Mouse (Mus musculus) Muller cell, postnatal 12 days (primary cell): ENCODE measurements at regions not wholly inside any gene's neighbourhood (a gene's known extent, or its start where the extent isn't known, plus 50 kb on each side); places are given as distances from the start of the nearest gene placed in this dataset.

Experiments used
- DNase-seq: peaks from one replicate; pipeline ENCODE4 v3.0.0-alpha.2; 2015; ENCODE audit errors: inconsistent ontology term

DNA sequence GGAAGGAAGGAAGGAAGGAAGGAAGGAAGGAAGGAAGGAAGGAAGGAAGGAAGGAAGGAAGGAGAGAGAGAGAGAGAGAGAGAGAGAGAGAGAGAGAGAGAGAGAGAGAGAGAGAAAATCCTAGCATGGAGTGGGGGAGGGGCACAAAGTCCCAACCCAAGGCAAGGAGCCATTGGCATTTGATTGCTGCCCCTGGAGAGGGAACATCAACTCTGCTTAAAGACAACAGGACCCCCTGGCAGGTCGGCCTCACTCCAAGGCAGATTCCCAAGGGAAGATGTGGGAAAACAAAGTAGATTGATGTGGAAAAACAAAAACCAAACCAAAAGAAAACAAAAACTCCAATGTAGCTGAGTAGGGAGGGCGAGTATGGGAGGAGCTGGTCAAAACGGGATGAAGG, 49.9 kb upstream of the Fzd10 start:
- DNase-seq: no peak

DNA sequence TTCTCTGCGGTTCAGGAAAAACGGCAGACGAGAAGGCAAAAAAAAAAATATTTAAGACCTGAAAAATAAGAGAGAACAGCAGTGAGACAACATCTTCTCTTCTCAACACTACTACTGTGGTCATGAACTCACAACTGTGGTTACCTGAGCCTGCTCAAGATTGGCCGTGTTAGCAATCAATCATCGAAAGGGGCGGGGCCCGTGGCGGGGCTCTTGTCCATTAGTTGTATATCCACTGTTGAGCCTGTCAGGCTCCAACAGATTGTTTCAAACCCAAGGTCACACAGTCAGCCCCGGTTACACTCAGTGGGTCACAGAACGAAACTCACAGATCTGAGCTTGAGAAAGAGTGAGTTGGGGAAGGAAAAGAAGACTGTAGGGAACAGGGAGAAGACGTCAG, 50.8 kb upstream of the Fzd10 start:
- no peak for DNase-seq

DNA sequence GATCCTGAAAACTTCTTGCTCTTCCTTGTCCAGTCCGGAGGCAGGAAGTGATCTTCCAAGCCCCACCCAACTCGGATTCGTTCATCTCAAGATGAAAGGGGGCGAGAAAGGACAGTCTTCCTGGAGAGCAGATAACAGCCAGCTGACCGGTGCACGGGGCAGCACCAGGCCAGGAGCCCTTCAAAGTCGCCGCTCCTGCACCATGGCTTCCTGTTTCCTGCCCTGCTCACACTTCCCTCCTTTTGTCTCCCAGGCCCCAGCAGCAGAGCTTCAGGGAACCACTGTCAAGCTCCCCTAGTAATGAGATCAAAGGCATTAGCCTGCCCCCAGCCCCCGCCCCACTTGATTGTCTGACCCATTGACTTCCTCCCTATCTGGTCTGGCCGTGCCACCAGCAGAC, 58.6 kb upstream of the Fzd10 start:
- DNase-seq: no peak

DNA sequence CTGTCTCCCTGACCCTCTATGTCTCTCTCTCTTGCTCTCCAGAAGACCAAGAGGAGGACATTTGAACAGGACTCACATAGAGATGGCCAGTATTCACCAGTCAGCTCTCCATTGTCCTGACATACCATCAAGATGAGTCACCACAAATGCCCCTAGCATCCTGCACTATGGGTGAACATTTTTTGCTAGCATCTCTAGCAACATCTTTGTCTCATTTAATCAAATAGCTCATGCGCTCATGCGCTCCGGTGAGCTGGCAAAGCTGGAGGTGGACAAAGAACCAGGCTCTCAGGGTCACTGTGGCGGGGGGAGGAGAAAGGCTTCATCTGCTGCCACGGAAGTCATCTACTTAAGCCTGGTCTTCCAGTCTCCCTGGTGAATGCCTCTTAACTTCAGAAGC, 62.0 kb upstream of the Fzd10 start:
- peak; percentile 96 for DNase-seq

DNA sequence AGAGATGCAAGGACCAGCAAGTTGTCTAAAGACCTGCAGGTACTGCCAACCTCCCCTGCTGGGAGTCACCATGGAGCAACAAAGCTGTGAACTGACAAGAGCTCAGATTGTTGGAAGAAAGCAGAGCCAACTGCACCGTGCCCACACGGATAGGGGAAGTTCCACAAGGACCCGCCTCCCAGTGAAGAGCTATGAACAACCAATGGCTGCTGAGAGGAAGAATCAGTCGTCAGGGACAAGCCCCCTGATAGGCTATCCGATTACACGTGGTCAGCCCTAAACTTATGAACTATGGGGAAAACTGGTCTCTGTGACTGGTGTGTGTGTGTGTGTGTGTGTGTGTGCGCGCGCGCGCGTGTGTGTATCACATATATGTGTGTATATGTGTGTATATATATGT, 63.4 kb upstream of the Fzd10 start:
- DNase-seq: peak; percentile 21

DNA sequence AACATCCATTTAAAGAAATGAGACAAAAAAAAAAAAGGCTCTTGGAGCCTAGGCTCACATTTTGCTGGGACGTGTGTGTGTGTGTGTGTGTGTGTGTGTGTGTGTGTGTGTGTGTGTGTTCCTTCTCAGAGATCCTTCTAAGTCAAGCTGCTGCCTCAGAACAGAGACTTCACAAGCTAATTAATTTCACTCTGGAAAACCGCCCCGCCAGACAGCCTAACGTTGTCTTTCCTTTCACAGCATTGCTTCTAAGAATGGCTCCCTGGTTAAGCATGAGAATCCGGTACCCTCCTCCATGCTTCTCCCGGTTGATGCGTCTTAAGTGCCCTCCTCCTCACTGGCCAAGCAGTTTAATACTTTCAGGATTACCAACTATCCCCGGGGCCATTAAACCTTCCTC, 64.3 kb upstream of the Fzd10 start:
- DNase-seq: peak; percentile 14

DNA sequence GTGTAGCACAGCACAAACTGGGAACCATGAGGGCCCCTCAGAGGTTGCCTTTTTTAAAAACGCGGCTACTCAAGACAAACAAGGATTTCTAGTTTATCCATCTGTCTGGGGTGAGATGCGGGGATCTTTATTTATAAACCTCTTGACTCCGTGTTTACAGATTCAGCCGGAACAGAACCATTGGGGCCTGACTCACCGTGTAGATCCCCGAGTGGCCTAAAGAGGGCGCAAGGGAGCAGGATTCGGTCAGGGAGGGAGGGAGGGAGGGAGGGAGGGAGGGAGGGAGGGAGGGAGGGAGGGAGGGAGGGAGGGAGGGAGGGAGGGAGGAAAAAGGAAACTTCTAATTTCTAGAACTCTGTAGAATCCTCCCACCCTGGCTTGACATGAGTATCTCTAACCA, 73.4 kb upstream of the Fzd10 start:
- DNase-seq: no peak

DNA sequence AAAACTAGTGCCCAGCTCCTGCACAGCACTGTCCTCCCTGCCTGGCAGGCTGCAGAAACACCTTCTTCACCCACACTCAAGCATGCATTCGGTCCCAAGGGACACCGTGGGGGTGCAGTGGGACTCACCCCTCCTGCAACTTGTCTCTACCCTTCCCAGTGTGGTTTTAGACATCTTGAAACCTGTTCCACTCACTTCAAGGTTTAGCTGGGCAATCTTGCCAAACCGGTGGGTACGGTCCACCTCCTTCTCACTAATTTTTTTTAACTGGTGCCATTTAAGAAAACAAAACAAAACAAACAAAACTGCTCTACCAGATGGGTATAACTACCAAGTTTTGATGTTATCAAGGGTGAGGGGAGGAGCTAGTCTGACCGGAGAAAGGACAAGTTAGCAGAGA, 74.2 kb upstream of the Fzd10 start:
- no peak for DNase-seq

DNA sequence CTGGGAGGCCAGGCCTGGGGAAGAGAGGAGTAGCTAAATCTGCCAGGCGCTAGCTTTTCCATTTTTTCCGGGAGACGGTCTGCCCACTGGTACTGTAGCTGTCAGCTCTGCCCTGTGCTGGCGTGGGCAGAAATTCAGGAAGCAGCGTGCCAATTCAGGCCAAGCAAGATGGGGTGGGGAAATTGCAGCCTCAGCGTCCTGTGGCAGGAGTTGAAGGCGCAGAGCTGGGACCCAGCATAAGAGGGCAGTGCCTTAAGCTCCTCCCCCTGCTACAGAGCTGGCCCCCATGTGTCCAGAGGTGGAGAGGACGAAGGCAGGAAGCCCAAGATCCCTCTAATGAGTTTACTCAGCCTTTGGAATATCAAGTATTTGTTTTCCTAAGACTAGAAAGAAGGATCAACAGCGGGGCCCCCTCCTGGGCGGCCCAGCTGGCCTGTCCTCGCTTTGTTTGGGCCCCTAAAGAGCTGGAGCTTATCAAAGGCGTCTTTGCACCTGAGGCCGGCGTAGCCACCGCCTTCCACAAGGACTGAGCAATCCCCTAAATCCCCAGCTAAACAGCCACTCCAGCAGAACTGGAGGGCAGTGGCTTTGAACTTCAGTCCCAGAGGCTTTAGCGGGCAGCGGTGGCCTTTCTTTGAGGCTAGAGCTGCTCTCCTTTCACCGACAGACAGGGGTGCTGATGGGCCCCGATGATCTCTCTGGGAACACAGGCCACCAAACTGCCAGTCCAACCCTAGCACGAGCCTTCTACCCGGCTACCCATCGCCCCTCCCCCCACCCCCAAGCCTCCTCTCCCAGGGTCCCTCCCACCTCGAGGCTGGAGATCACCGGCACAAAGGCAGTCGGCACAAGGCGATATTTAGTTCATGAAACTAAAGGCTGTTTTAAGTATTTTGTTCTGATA, 76.0 kb upstream of the Fzd10 start:
- DNase-seq: peak; percentile 19

DNA sequence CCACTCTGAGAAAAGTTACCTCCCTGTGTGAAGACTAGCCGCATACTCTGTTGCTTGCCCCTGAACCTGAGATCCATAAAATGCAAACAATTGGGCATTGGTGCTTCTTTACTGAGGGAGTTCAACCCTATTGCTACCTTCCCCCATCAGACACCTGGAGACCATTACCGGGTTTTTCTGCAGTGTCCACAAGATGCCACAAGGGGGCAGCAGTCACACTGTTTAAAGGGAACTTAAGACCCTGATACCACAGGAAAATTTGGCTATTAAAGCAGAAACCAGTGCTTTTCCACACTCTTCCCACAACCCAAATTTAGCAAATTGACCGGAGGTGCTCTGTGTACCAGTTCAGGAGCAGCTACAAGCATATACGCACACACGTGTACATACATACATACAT, 78.0 kb upstream of the Fzd10 start:
- peak; percentile 45 for DNase-seq

DNA sequence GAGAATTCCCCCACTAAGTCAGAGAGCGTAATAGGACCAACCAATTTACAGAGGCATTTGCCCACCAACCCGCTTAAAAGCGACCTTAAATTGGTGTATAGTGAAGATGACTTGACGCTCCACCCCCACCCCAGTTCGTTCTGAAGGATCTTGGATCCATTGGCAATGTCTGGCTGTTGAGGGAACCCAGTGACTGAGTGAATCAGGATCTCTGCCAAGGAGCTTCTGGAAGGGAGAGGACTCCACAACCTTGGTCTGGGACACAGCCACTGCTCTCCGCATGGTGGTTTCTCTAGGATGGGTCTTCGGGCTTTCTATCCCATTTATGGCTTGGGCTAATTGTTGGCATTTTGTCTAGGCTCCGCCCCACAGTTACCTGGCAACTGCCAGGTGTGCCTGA, 83.3 kb upstream of the Fzd10 start:
- no peak for DNase-seq

DNA sequence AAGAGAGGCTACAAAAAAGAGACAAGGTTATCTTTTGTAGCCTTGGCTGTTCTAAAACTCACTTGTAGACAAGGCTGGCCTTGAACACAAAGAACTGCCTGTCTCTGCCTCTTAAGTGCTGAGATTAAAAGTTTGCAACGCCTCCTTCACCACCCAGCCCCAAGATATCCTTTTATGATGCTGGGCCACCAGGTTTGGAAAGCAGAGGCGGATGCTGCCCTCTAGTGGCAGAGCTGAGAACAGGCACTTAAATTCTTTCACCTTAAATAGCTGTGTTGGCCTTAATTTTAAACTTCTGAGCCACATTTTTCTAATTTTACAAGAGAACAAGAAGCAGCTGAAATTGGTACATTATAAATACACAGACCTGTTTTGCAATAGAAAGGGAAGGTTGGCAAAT, 82.5 kb upstream of the Tmem132d start:
- no peak for DNase-seq

DNA sequence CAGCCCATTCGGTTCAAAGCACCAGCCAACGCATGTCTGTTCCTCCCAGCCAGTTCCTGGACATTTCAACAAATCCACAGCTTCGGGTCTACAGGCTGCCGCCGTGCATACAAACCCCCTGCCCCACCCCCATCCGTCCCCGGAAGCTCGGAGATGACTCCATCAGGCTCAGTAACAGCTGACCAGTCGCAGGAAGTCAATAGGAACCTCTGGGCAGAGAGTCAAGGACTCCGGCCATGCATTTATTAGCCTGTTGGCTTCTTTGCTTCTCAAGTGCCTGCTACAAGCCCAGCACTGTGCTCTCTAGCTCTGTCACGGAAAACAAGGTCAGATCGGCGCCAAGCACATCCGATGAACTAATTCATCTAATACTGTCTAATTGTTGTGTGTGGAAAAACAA, 80.4 kb upstream of the Tmem132d start:
- DNase-seq: no peak

DNA sequence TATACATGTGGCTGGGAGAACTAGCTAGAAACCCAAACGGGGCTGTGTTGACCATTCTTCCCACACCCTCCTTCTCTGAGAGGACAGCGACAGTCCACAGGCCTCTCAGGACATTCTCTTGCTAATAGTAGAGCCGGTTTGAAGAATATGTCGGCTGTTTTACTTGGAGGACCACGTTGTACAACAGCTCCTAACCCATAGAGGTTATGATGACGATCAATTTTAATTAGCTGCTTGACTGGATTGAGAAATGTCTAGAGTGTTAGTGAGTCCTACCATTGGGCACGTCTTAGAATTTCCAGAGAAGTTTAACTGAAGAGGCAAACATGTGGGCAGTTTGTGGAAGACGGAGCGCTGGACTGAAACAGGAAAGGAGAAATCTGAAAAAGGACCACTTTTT, 79.7 kb upstream of the Tmem132d start:
- DNase-seq: no peak

DNA sequence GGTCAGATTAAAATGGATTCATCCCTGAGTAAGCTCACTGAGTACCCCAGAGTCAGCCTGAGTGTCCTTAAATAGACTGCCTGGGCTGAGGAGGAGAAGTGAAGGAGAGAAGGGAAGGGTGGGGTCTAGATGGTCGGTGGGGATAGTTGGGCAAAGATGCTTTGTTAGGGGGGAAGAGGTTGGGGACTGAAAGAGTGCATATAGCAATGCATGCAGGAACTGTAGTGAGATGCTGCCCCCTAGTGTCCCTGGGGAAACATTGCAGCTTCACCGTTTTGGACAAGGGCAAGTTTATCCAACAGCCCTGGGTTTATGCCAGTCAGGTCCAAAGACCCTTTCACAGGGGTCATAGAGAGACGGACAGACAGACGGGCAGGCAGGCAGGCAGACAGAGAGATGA, 71.6 kb upstream of the Tmem132d start:
- peak; percentile 10 for DNase-seq

DNA sequence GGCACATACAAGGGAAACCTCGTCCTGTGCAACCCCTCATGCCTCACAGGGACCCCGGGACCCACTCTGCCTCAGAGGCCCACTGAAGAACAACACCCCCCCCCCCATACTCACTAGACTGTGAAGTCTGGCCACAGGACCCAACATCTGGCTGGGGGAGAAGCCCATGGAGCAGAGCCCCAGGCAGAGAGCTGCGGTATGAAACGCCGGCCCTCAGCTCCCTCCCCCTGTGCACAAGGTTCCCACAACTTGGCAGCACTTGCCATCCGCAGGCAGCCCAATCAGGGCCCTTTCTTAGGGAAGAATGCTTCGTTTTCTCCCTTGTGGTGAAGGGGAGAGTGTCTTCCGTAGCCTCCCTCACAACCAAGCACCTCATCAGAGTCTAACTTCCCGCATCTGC, 66.6 kb upstream of the Tmem132d start:
- DNase-seq: no peak

DNA sequence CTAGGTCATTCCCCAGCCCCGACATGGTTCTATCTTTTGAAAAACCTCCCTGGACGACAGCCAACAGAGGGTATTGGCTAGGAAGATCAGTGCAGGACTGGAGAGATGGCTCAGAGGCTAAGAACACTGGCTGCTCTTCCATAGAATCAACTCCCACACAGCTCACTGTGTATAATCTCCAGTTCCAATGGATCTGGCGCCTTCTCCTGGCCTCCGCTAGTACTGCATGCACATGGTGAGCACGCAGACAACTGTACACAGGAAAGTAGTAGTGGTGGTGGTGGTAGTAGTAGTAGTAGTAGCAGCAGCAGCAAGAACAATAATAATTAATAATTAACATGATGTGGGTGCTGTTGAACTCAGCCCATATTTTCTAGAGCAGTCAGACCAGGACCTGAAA, 66.2 kb upstream of the Tmem132d start:
- DNase-seq: no peak

DNA sequence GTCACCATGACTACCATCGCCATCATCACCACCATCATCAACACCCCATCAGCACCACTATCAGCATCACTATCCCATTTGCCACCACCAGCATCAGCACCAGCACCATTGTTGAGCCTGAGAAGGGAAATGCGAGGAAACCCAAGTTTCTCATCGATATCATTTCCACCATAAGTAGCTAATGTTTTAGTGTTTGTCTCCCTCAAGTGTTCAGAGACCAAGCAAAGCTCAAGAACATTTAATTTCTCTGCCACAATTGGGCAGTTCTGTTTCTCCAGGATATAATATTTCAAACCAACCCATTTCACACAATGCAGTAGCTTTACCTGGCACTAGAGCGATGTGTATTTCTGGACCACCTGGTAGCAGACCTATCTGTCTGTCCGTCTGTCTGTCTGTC, 59.7 kb upstream of the Tmem132d start:
- no peak for DNase-seq

DNA sequence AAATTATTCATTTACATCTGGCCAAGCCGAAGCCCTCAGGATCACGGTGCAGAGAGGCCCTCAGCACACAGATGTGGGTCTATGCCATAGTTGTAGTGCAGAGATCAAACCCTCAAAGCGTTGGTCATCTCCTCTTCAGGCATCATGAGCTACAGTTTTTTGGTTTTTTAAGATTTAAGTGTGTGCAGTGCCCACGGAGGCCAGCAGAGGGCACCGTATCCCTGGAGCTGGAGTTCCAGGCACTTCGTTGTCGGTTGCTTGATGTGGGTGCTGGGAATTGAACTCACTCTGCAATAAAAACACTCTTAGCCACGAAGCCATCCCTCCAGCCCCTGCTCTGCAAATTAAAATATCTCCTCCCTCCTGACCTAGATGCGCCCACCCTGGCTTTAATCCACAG, 58.3 kb upstream of the Tmem132d start:
- no peak for DNase-seq

DNA sequence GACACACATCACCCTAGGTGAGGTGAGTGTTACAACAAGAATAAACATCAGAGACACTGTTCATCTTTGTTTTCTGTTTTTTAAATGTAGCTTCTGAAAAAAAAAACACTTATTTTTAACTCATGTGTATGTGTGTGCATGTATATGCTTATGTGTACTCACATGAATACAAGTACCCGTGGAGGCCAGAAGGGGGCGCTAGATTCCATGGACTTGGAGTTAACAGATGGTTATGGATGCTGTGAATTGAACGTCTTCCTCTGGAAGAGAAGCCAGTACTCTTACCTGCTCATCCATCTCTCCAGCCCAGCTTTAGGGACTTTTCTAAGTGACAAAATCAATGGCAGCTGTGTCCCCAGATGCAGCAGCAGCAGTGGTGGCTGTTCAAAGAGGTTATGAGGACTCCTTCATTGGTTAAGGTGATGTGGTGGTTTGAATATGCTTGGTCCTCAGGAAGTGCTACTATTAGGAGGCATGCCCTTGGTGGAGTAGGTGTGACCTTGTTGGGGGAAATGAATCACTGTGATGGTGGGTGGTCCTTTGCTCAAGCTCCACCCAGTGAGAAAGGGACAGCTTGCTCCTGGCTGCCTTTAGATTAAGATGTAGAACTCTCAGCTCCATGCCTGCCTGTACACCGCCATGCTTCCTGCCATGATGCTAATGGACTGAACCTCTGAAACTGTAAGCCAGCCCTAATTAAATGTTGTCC, 56.1 kb upstream of the Tmem132d start:
- DNase-seq: no peak

DNA sequence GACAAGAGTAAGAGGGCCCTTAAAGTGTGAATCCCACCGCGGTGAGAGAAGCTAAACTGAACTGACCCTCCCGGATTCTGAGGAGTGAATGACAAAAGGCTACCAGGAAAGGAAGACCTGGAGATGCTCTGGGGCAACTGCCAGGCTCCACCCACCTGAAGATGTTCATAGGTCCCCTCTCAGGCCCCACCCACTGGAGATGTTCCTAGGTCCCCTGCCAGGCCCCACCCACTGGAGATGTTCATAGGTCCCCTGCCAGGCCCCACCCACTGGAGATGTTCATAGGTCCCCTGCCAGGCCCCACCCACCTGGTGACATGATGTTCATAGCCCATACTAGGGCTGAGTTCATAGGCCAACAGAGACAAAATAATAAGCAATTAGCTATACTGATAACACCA, 54.5 kb upstream of the Tmem132d start:
- DNase-seq: no peak

DNA sequence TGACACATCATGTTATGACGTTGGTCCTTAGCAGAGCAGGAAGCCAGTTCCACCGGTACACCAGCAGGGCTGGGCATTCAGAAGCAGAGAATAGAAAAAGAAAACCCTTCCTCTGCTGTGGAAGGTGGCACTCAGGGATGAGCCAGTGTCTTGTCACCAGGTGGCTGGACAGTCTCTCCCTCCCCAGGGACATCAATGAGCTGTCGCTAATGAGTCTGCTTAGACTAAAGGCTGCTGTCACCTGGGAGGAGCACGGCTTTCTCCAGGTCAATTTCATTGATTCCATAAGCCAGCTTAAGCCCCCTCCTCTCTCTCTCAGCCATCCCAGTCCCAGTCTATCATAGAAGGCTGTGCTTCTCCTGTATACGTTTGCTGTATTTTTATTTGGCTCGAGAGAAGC, 51.2 kb upstream of the Tmem132d start:
- no peak for DNase-seq

DNA sequence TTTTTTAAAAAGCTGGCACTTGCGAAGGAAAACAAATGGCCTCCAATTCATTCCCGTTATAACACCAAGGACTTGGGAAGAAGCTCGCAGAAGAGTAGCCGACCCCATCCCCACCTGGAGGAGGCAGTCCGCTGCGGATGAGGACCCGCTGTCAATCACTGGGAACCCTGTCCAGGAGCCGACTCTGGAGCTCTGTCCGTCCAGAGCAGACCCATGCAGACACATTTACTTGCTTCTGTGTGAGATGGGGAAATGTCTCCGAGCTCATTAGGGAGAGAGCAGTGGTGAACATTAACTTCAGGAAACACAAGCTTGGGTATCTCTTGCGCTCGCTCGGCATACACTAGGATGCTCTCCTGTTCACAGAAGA, 50.5 kb upstream of the Tmem132d start:
- peak; percentile 22 for DNase-seq
